Mouse (Mus musculus): ENCODE results near the gene Zfp651. TPM values are rescaled to one million over a fixed set of nuclear protein-coding genes. Genes with fewer than 3 reads are reported as not detected.

The Zfp651 gene
- polyA plus RNA-seq, 1 experiment from 2014 or later: 4.0 TPM

GRCm38 (mm10) chr9:121778066-121778624, 19.0 kb downstream of the Zfp651 start:
- Histone ChIP-seq H3K4me3 (ENCODE audit: low read length) (peak overlapping the region; percentile 37), H3K4me2 (ENCODE audit: low read depth, low read length) (peak overlapping the region; percentile 54), H3K9me3 (ENCODE audit: control insufficient read depth, low read length) (no peaks in the 10 kb centered on the region), H3K36me3 (ENCODE audit: control insufficient read depth, insufficient read depth, low read length) (no peaks in the 10 kb centered on the region), H3K4me1 (ENCODE audit: control insufficient read depth, insufficient read depth, low read length) (peaks cover 5% of the 10 kb centered on the region), H3K27me3 (replicated peaks; ENCODE audit: control insufficient read depth, insufficient read depth, low read length) (peaks cover 36% of the 10 kb centered on the region), H3K9ac (ENCODE audit: low read depth, low read length) (peak overlapping the region; percentile 30; the same call in 1 of the 2 replicates), H3K27ac (ENCODE audit: low read length) (no peak overlapping the region)
- WGBS: 11% methylated on average over 54 of the region's 54 CpGs
- peak; percentile 40; the same call in 1 of the 2 replicates for ATAC-seq

- Histone ChIP-seq H3K9me3 (ENCODE audit: control insufficient read depth, low read length) (no peaks in the 10 kb centered on the region), H3K4me3 (ENCODE audit: low read length) (no peak overlapping the region)
- 85% methylated on average over 12 of the region's 12 CpGs for WGBS
Measured at GRCm38 (mm10) chr9:121784801-121785200, 25.7 kb downstream of the Zfp651 start.

GRCm38 (mm10) chr9:121785261-121785660, 26.1 kb downstream of the Zfp651 start:
- ATAC-seq: no peak
- WGBS: 81% methylated on average over 8 of the region's 8 CpGs
- no peak overlapping the region for H3K4me2 ChIP-seq (ENCODE audit: low read depth, low read length)

More at GRCm38 (mm10) chr9:121784801-121785200, 25.7 kb downstream of the Zfp651 start:
- H3K9ac ChIP-seq (ENCODE audit: low read depth, low read length): no peak overlapping the region
- no peak for ATAC-seq
- H3K36me3 ChIP-seq (ENCODE audit: control insufficient read depth, insufficient read depth, low read length): no peaks in the 10 kb centered on the region
- no peak overlapping the region for H3K4me2 ChIP-seq (ENCODE audit: low read depth, low read length)
- no peaks in the 10 kb centered on the region for H3K4me1 ChIP-seq (ENCODE audit: control insufficient read depth, insufficient read depth, low read length)
- H3K27me3 ChIP-seq (replicated peaks; ENCODE audit: control insufficient read depth, insufficient read depth, low read length): peaks cover 3% of the 10 kb centered on the region; the same call in 1 of the 2 replicates
- no peak overlapping the region for H3K27ac ChIP-seq (ENCODE audit: low read length)

GRCm38 (mm10) chr9:121786359-121786758, 27.2 kb downstream of the Zfp651 start:
- Histone ChIP-seq H3K36me3 (ENCODE audit: control insufficient read depth, insufficient read depth, low read length) (no peaks in the 10 kb centered on the region), H3K27ac (ENCODE audit: low read length) (no peak overlapping the region), H3K9me3 (ENCODE audit: control insufficient read depth, low read length) (no peaks in the 10 kb centered on the region), H3K27me3 (replicated peaks; ENCODE audit: control insufficient read depth, insufficient read depth, low read length) (no peaks in the 10 kb centered on the region), H3K4me3 (ENCODE audit: low read length) (no peak overlapping the region), H3K4me1 (ENCODE audit: control insufficient read depth, insufficient read depth, low read length) (peaks cover 5% of the 10 kb centered on the region; the same call in 1 of the 2 replicates), H3K4me2 (ENCODE audit: low read depth, low read length) (no peak overlapping the region), H3K9ac (ENCODE audit: low read depth, low read length) (no peak overlapping the region)
- 87% methylated on average over 2 of the region's 2 CpGs for WGBS
- no peak for ATAC-seq

More at GRCm38 (mm10) chr9:121785261-121785660, 26.1 kb downstream of the Zfp651 start:
- no peak overlapping the region for H3K9ac ChIP-seq (ENCODE audit: low read depth, low read length)
- no peaks in the 10 kb centered on the region for H3K9me3 ChIP-seq (ENCODE audit: control insufficient read depth, low read length)
- H3K4me1 ChIP-seq (ENCODE audit: control insufficient read depth, insufficient read depth, low read length): no peaks in the 10 kb centered on the region; the same call in 1 of the 2 replicates
- H3K36me3 ChIP-seq (ENCODE audit: control insufficient read depth, insufficient read depth, low read length): no peaks in the 10 kb centered on the region
- no peak overlapping the region for H3K4me3 ChIP-seq (ENCODE audit: low read length)
- H3K27ac ChIP-seq (ENCODE audit: low read length): no peak overlapping the region
- H3K27me3 ChIP-seq (replicated peaks; ENCODE audit: control insufficient read depth, insufficient read depth, low read length): no peaks in the 10 kb centered on the region

GRCm38 (mm10) chr9:121791206-121791605, 32.1 kb downstream of the Zfp651 start:
- Histone ChIP-seq H3K9ac (ENCODE audit: low read depth, low read length) (no peak overlapping the region), H3K9me3 (ENCODE audit: control insufficient read depth, low read length) (no peaks in the 10 kb centered on the region), H3K4me3 (ENCODE audit: low read length) (no peak overlapping the region), H3K4me2 (ENCODE audit: low read depth, low read length) (0 out of 2 replicates have a peak overlapping the region, but pooled peaks have one; percentile 4), H3K36me3 (ENCODE audit: control insufficient read depth, insufficient read depth, low read length) (no peaks in the 10 kb centered on the region), H3K27me3 (replicated peaks; ENCODE audit: control insufficient read depth, insufficient read depth, low read length) (no peaks in the 10 kb centered on the region), H3K27ac (ENCODE audit: low read length) (no peak overlapping the region; the same call in 1 of the 2 replicates), H3K4me1 (ENCODE audit: control insufficient read depth, insufficient read depth, low read length) (peaks cover 5% of the 10 kb centered on the region; the same call in 1 of the 2 replicates)
- ATAC-seq: peak; percentile 36
- WGBS: 21% methylated on average over 5 of the region's 5 CpGs

GRCm38 (mm10) chr9:121791757-121792521, 32.8 kb downstream of the Zfp651 start, which contains the start of gene Hhatl:
Gene Hhatl, minus strand, starts transcription at chr9:121792507.
- 44% methylated on average over 24 of the region's 24 CpGs for WGBS
- H3K9ac ChIP-seq (ENCODE audit: low read depth, low read length): no peak within 1 kb of the TSS
- H3K9me3 ChIP-seq (ENCODE audit: control insufficient read depth, low read length): no peaks in the 10 kb centered on the region
- H3K4me1 ChIP-seq (ENCODE audit: control insufficient read depth, insufficient read depth, low read length): peaks cover 5% of the 10 kb centered on the region; the same call in 1 of the 2 replicates
- no peak within 1 kb of the TSS; the same call in 1 of the 2 replicates for H3K27ac ChIP-seq (ENCODE audit: low read length)
- H3K4me3 ChIP-seq (ENCODE audit: low read length): no peak within 1 kb of the TSS
- H3K4me2 ChIP-seq (ENCODE audit: low read depth, low read length): 0 out of 2 replicates have a peak within 1 kb of the TSS, but pooled peaks have one; percentile 4
- no peaks in the 10 kb centered on the region for H3K27me3 ChIP-seq (replicated peaks; ENCODE audit: control insufficient read depth, insufficient read depth, low read length)
- ATAC-seq: peak; percentile 27; the same call in 1 of the 2 replicates
- no peaks in the 10 kb centered on the region for H3K36me3 ChIP-seq (ENCODE audit: control insufficient read depth, insufficient read depth, low read length)

- Histone ChIP-seq H3K4me3 (ENCODE audit: low read length) (no peak overlapping the region), H3K36me3 (ENCODE audit: control insufficient read depth, insufficient read depth, low read length) (no peaks in the 10 kb centered on the region), H3K9ac (ENCODE audit: low read depth, low read length) (no peak overlapping the region), H3K9me3 (ENCODE audit: control insufficient read depth, low read length) (no peaks in the 10 kb centered on the region), H3K27me3 (replicated peaks; ENCODE audit: control insufficient read depth, insufficient read depth, low read length) (no peaks in the 10 kb centered on the region), H3K27ac (ENCODE audit: low read length) (no peak overlapping the region), H3K4me2 (ENCODE audit: low read depth, low read length) (no peak overlapping the region), H3K4me1 (ENCODE audit: control insufficient read depth, insufficient read depth, low read length) (peaks cover 13% of the 10 kb centered on the region)
- 46% methylated on average over 1 of the region's 1 CpGs for WGBS
- ATAC-seq: no peak
Measured at GRCm38 (mm10) chr9:121794972-121795539, 35.9 kb downstream of the Zfp651 start.

- no peaks in the 10 kb centered on the region for H3K9me3 ChIP-seq (ENCODE audit: control insufficient read depth, low read length)
- H3K4me2 ChIP-seq (ENCODE audit: low read depth, low read length): peak overlapping the region; percentile 28
- peaks cover 8% of the 10 kb centered on the region; the same call in 1 of the 2 replicates for H3K4me1 ChIP-seq (ENCODE audit: control insufficient read depth, insufficient read depth, low read length)
- H3K4me3 ChIP-seq (ENCODE audit: low read length): peak overlapping the region; percentile 24; the same call in 1 of the 2 replicates
- H3K36me3 ChIP-seq (ENCODE audit: control insufficient read depth, insufficient read depth, low read length): no peaks in the 10 kb centered on the region
- 14% methylated on average over 12 of the region's 12 CpGs for WGBS
- peak; percentile 83 for ATAC-seq
- no peak overlapping the region for H3K27ac ChIP-seq (ENCODE audit: low read length)
- 0 out of 2 replicates have a peak overlapping the region, but pooled peaks have one; percentile 15 for H3K9ac ChIP-seq (ENCODE audit: low read depth, low read length)
- no peaks in the 10 kb centered on the region for H3K27me3 ChIP-seq (replicated peaks; ENCODE audit: control insufficient read depth, insufficient read depth, low read length)
Measured at GRCm38 (mm10) chr9:121797722-121798121, 38.6 kb downstream of the Zfp651 start.
